Mouse (Mus musculus) heart, postnatal 0 days (tissue): ENCODE results near the gene Sdr16c6. TPM values are rescaled to one million over a fixed set of nuclear protein-coding genes. Genes with fewer than 3 reads are reported as not detected.

Source experiments
- ATAC-seq: fragments of 200-750 bp; cut with Nextera tagmentation; 2 replicates; pipeline ENCODE4 v1.8.0; 2017; ENCODE audit warnings: low read depth, moderate number of reproducible peaks, moderate library complexity; ENCODE audit not compliant: insufficient read depth
- DNase-seq: peaks from one replicate; pipeline ENCODE4 v3.0.0-alpha.2; 2016; ENCODE audit warnings: low spot score
- H3K27ac ChIP-seq: fragments of 300-500 bp; sonication (generic); 2 replicates; pipeline ENCODE4 v1.5.1; 2014; ENCODE audit warnings: low read depth, mild to moderate bottlenecking
- H3K27me3 ChIP-seq: fragments of 300-500 bp; sonication (generic); 2 replicates; pipeline ENCODE4 v1.6.1; 2014; ENCODE audit warnings: low read length, mixed read lengths; ENCODE audit not compliant: control insufficient read depth, insufficient read depth
- H3K36me3 ChIP-seq: fragments of 300-500 bp; sonication (generic); replicated peaks from 2 replicates; pipeline ENCODE4 v1.6.1; 2014; ENCODE audit warnings: low read length, mixed read lengths; ENCODE audit not compliant: control insufficient read depth, insufficient read depth
- H3K4me1 ChIP-seq: fragments of 300-500 bp; sonication (generic); 2 replicates; pipeline ENCODE4 v1.6.1; 2014; ENCODE audit warnings: antibody characterized with exemption; ENCODE audit not compliant: control insufficient read depth, insufficient read depth
- H3K4me2 ChIP-seq: fragments of 300-500 bp; sonication (generic); 2 replicates; pipeline ENCODE4 v1.6.1; 2014; ENCODE audit warnings: low read depth, mild to moderate bottlenecking, low read length, moderate library complexity
- H3K4me3 ChIP-seq: fragments of 300-500 bp; sonication (generic); 2 replicates; pipeline ENCODE4 v1.5.1; 2014; ENCODE audit warnings: low read depth, low read length
- H3K9ac ChIP-seq: fragments of 300-500 bp; sonication (generic); replicated peaks from 2 replicates; pipeline ENCODE4 v1.6.1; 2014; ENCODE audit warnings: low read depth, low read length, mixed read lengths
- H3K9me3 ChIP-seq: fragments of 300-500 bp; sonication (generic); replicated peaks from 2 replicates; pipeline ENCODE4 v1.6.1; 2016; ENCODE audit warnings: low read length; ENCODE audit not compliant: control insufficient read depth
- CTCF ChIP-seq: IDR thresholded peaks from 2 replicates; pipeline ENCODE4 v1.5.1; 2016; ENCODE audit warnings: antibody characterized with exemption, control low read depth, low read depth
- EP300 ChIP-seq: IDR thresholded peaks from 2 replicates; pipeline ENCODE4 v1.6.1; 2016; ENCODE audit warnings: antibody characterized with exemption, low read depth
- WGBS: fragments of 180-500 bp; shearing (Covaris S2); extraction: QIAGEN DNeasy Blood & Tissue Kit; methylation state at CpG from one replicate; pipeline ENCODE4 v1.1.7; 2014; 5-methylcytosine and 5-hydroxymethylcytosine counted together
- polyA plus RNA-seq: library from polyadenylated mRNA; unstranded; fragments of >200 nt; fragmentation: Nextera tagmentation; extraction: Ambion mirVana; gene quantifications from 2 replicates; pipeline ENCODE4 v1.2.1, GENCODE M21; 2015
- total RNA-seq: library from RNA; depleted of rRNA; stranded (reverse); fragments of >200 nt; gene quantifications from 2 replicates; pipeline ENCODE4 v1.2.3, GENCODE M21; 2014; ENCODE audit warnings: low replicate concordance; rRNA removed

Gene Sdr16c6
- not detected in 2 replicates for total RNA-seq
- not detected in 2 replicates for polyA plus RNA-seq

- Histone ChIP-seq H3K4me2 (no peak within 1 kb of the TSS), H3K27me3 (no peaks in the 10 kb centered on the region), H3K36me3 (no peaks in the 10 kb centered on the region), H3K27ac (no peak within 1 kb of the TSS), H3K9me3 (no peaks in the 10 kb centered on the region), H3K9ac (no peak within 1 kb of the TSS), H3K4me1 (no peaks in the 10 kb centered on the region), H3K4me3 (no peak within 1 kb of the TSS)
- ATAC-seq: no peak
- DNase-seq: no peak
- TF ChIP-seq EP300 (no peak), CTCF (no peak)
- 73% methylated on average over 3 of the region's 3 CpGs for WGBS
These were observed at the start of gene Sdr16c6 for GRCm38 (mm10) chr4:4077372-4077771. TSS of gene Sdr16c6 (minus strand) at chr4:4077522.

DNA sequence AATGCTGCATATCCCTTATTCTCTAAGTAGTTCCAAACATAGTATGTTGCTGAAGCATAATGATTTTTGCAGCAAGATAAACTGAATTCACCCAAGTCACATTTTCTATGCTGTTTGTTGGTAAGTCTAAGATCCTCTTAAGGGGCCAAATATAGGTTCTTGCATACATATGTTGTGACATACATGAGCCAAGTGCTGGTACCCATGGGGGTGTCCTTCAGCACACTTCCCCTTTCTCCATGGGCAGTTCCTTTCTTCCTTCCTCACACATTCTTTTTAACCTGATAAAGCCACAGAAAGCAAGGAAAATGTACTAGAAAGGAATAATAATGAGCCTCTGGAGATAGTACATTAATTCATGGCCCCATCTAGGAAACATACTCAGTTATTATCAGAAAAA lies 2.9 kb upstream of the Sdr16c6 start:
- no peak for ATAC-seq
- H3K4me1 ChIP-seq: no peaks in the 10 kb centered on the region
- no peaks in the 10 kb centered on the region for H3K36me3 ChIP-seq
- no peak overlapping the region for H3K4me2 ChIP-seq
- no peaks in the 10 kb centered on the region for H3K9me3 ChIP-seq
- H3K27me3 ChIP-seq: no peaks in the 10 kb centered on the region
- no peak overlapping the region for H3K27ac ChIP-seq
- H3K4me3 ChIP-seq: no peak overlapping the region
- DNase-seq: no peak
- TF ChIP-seq EP300: no peak
- TF ChIP-seq CTCF: no peak
- no peak overlapping the region for H3K9ac ChIP-seq

DNA sequence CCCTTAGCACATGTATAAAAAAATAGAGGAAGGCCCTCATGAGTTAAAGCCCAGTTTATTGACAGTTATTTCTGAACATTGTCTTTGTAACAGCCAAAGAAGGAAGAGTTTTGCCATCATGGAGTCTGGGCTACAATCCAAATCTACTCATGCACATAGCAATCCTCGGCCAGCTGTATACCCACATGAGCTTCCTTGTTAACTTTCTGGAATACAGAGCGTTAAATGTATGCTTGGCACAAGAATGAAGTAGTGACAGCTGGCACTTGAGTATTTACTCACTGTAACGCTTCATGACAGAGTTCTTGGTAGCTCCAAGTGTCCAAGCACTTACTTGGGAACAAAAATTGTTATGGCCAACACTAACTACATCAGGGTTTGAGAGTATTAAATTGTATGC lies 1.8 kb upstream of the Sdr16c6 start:
- DNase-seq (no peak), ATAC-seq (no peak)
- no peak overlapping the region for H3K4me2 ChIP-seq
- H3K36me3 ChIP-seq: no peaks in the 10 kb centered on the region
- H3K9me3 ChIP-seq: no peaks in the 10 kb centered on the region
- no peak overlapping the region for H3K27ac ChIP-seq
- 53% methylated on average over 3 of the region's 3 CpGs for whole genome bisulfite sequencing
- no peaks in the 10 kb centered on the region for H3K4me1 ChIP-seq
- TF ChIP-seq CTCF: no peak
- TF ChIP-seq EP300: no peak
- no peak overlapping the region for H3K4me3 ChIP-seq
- no peak overlapping the region for H3K9ac ChIP-seq
- no peaks in the 10 kb centered on the region for H3K27me3 ChIP-seq

DNA sequence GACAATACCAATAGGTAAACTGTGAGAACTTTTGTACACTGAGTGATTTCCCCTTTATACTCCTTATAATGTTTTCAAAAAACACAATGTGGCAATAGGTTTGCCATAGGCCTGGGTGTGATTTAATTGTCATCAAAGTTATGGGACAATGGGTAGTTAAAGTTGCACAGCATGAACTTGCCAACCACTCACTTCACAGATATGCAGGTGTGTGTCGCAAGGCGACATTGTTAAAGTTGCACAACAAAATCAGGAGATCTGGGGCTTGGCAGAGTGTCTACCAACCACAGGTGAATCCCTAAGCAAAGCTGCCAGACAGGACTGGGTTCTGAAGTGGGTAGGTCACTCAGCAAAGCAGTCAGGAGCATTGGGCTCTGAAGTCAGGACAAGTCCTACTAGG lies 1.3 kb downstream of the Sdr16c6 start:
- ATAC-seq: no peak
- Histone ChIP-seq H3K9ac (no peak overlapping the region), H3K4me1 (no peaks in the 10 kb centered on the region), H3K36me3 (no peaks in the 10 kb centered on the region), H3K27me3 (no peaks in the 10 kb centered on the region), H3K4me2 (no peak overlapping the region), H3K27ac (no peak overlapping the region), H3K9me3 (no peaks in the 10 kb centered on the region), H3K4me3 (no peak overlapping the region)
- WGBS: 95% methylated on average over 2 of the region's 2 CpGs
- TF ChIP-seq CTCF (no peak), EP300 (no peak)
- no peak for DNase-seq

Other genes starting within 250 kb of the Sdr16c6 start
- 3,289 and 3,378 TPM in 2 replicates for gene Gm11808, start 103.9 kb downstream of the Sdr16c6 start, total RNA-seq
- gene Gm11808, start 103.9 kb downstream of the Sdr16c6 start, polyA plus RNA-seq: 943 and 976 TPM in 2 replicates